Mouse (Mus musculus) myocyte (in vitro differentiated cells): ENCODE data around the gene Junb. TPM values are rescaled to one million over a fixed set of nuclear protein-coding genes. Genes with fewer than 3 reads are reported as not detected.

ENCODE experiments used
- H3K27me3 ChIP-seq: one replicate; pipeline ENCODE4 v1.6.1; 2011; ENCODE audit not compliant: control insufficient read depth, insufficient read depth, insufficient read length
- H3K36me3 ChIP-seq: one replicate; pipeline ENCODE4 v1.6.1; 2011; ENCODE audit not compliant: control insufficient read depth, insufficient read depth
- H3K4me2 ChIP-seq: one replicate; pipeline ENCODE4 v1.6.1; 2011; ENCODE audit warnings: low read depth, control low read depth
- H3K4me3 ChIP-seq: one replicate; pipeline ENCODE4 v1.5.1; 2011; ENCODE audit warnings: mild to moderate bottlenecking, control low read depth, moderate library complexity
- H3K79me2 ChIP-seq: one replicate; pipeline ENCODE4 v1.6.1; 2011; ENCODE audit not compliant: control insufficient read depth, insufficient read depth
- H3ac ChIP-seq: one replicate; pipeline ENCODE4 v1.6.1; 2011; ENCODE audit not compliant: control insufficient read depth, insufficient read length
- CEBPB ChIP-seq: IDR thresholded peaks from 2 replicates; pipeline ENCODE4 v1.6.1; 2011; ENCODE audit warnings: mild to moderate bottlenecking, moderate library complexity; ENCODE audit not compliant: poor library complexity, insufficient read depth, severe bottlenecking
- E2F4 ChIP-seq: IDR thresholded peaks from one replicate; pipeline ENCODE4 v1.6.1; 2011; ENCODE audit warnings: mild to moderate bottlenecking, control low read depth, moderate library complexity; ENCODE audit not compliant: insufficient read depth
- MAX ChIP-seq: IDR thresholded peaks from one replicate; pipeline ENCODE4 v1.6.1; 2011; ENCODE audit warnings: low read depth, mild to moderate bottlenecking, control low read depth
- MYOD1 ChIP-seq, 3 experiments: IDR thresholded peaks; one replicate each; pipeline ENCODE4 v1.6.1; 2011; ENCODE audit warnings: control low read depth in 2 of 3, low read depth in 2 of 3, mild to moderate bottlenecking in 2 of 3, moderate library complexity in 1 of 3; ENCODE audit not compliant: insufficient read length in 2 of 3, control insufficient read depth in 1 of 3
- MYOG ChIP-seq, 3 experiments: IDR thresholded peaks; one replicate each; pipeline ENCODE4 v1.6.1; 2011; ENCODE audit warnings: control low read depth in 2 of 3, low read depth in 2 of 3, mild to moderate bottlenecking in 2 of 3; ENCODE audit not compliant: insufficient read length in 2 of 3, control insufficient read depth in 1 of 3, insufficient read depth in 1 of 3
- POLR2A ChIP-seq: IDR thresholded peaks from one replicate; pipeline ENCODE4 v1.6.1; 2011; ENCODE audit warnings: low read depth, mild to moderate bottlenecking, control low read depth, moderate library complexity; ENCODE audit not compliant: insufficient read length
- POLR2AphosphoS2 ChIP-seq: IDR thresholded peaks from one replicate; pipeline ENCODE4 v1.6.1; 2011; ENCODE audit warnings: low read depth, control low read depth; ENCODE audit not compliant: insufficient read length
- REST ChIP-seq: IDR thresholded peaks from one replicate; pipeline ENCODE4 v1.6.1; 2011; ENCODE audit warnings: mild to moderate bottlenecking, control low read depth, moderate library complexity; ENCODE audit not compliant: insufficient read depth, insufficient read length
- SRF ChIP-seq: IDR thresholded peaks from one replicate; pipeline ENCODE4 v1.6.1; 2011; ENCODE audit warnings: low read depth; ENCODE audit not compliant: control insufficient read depth, insufficient read length
- TCF12 ChIP-seq: IDR thresholded peaks from one replicate; pipeline ENCODE4 v1.6.1; 2011; ENCODE audit warnings: mild to moderate bottlenecking, control low read depth; ENCODE audit not compliant: poor library complexity, insufficient read depth, severe bottlenecking
- TCF3 ChIP-seq: IDR thresholded peaks from one replicate; pipeline ENCODE4 v1.6.1; 2011; ENCODE audit warnings: low read depth, control low read depth; ENCODE audit not compliant: insufficient read length
- USF1 ChIP-seq: IDR thresholded peaks from one replicate; pipeline ENCODE4 v1.6.1; 2011; ENCODE audit warnings: low read depth, mild to moderate bottlenecking, control low read depth, moderate library complexity
- polyA plus RNA-seq: library from polyadenylated mRNA; unstranded; fragments of >200 nt; fragmentation: generic; extraction: Trizol; gene quantifications from one replicate; pipeline ENCODE4 v1.2.1, GENCODE M21; 2012; ENCODE audit warnings: missing spikeins

Gene Junb
- polyA plus RNA-seq, 1 experiment = 140 TPM

DNA sequence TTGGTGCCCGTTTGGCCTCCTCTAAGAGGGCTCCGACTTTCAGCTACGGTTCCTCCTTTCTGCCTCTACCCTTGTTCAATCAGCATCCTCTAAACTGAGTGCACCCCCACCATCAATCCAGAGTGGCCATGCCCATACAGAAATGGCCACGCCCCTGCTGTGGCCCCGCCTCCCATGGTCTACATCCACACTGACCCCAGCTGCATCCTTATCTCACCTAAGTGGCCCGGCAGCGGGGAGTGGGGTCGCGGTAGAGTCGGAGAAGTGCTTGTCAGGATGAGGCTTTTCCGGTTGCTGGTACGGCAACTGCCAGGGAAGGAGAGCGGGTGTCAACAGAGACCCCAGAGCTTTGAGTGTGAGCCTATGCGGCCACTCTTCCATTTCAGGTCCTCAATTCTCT, 43.0 kb downstream of the Junb start:
- Histone ChIP-seq H3ac (no peak overlapping the region), H3K36me3 (no peaks in the 10 kb centered on the region), H3K4me3 (no peak overlapping the region), H3K4me2 (no peak overlapping the region), H3K79me2 (no peaks in the 10 kb centered on the region), H3K27me3 (peaks cover 53% of the 10 kb centered on the region)
- TF ChIP-seq USF1 (no peak), TCF3 (no peak), POLR2AphosphoS2 (no peak), E2F4 (no peak), SRF (no peak), MYOD1 (IDR thresholded peaks at IDR 0.05; ENCODE audit: control insufficient read depth in 1 of 3, insufficient read length in 2 of 3, low read depth in 2 of 3) (no peak), POLR2A (no peak), MYOG (IDR thresholded peaks at IDR 0.05; ENCODE audit: control insufficient read depth in 1 of 3, insufficient read depth in 1 of 3, insufficient read length in 2 of 3, low read depth in 2 of 3) (no peak), MAX (no peak), TCF12 (no peak), REST (no peak), CEBPB (no peak)

DNA sequence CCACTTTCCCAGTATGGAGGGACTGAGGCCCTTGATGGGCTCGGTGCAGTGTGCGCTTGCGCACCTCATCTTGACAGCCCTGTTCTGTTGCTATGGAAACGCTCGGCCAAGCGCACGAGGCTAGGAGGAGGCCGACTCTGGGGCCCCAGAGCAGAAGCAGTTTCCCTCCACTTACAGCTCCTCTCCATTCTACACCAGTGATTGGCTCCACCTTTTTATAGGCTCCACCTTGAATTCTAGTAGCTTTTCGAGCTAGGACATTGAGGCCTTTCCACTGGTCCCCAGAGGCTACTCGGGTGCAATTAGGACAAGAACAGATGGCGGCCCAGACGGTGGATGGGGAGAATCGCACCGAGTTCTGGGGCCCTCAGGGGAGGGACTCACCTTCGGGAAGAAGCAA, 43.7 kb downstream of the Junb start:
- no peaks in the 10 kb centered on the region for H3K36me3 ChIP-seq
- TF ChIP-seq MYOG (IDR thresholded peaks at IDR 0.05; ENCODE audit: control insufficient read depth in 1 of 3, insufficient read depth in 1 of 3, insufficient read length in 2 of 3, low read depth in 2 of 3) (no peak), TCF12 (no peak), MAX (no peak), POLR2AphosphoS2 (no peak), CEBPB (no peak), REST (no peak), POLR2A (no peak), E2F4 (no peak), USF1 (no peak), SRF (no peak), TCF3 (no peak), MYOD1 (IDR thresholded peaks at IDR 0.05; ENCODE audit: control insufficient read depth in 1 of 3, insufficient read length in 2 of 3, low read depth in 2 of 3) (no peak)
- no peak overlapping the region for H3K4me3 ChIP-seq
- no peak overlapping the region for H3K4me2 ChIP-seq
- H3K79me2 ChIP-seq = no peaks in the 10 kb centered on the region
- H3ac ChIP-seq = no peak overlapping the region
- peaks cover 56% of the 10 kb centered on the region for H3K27me3 ChIP-seq

DNA sequence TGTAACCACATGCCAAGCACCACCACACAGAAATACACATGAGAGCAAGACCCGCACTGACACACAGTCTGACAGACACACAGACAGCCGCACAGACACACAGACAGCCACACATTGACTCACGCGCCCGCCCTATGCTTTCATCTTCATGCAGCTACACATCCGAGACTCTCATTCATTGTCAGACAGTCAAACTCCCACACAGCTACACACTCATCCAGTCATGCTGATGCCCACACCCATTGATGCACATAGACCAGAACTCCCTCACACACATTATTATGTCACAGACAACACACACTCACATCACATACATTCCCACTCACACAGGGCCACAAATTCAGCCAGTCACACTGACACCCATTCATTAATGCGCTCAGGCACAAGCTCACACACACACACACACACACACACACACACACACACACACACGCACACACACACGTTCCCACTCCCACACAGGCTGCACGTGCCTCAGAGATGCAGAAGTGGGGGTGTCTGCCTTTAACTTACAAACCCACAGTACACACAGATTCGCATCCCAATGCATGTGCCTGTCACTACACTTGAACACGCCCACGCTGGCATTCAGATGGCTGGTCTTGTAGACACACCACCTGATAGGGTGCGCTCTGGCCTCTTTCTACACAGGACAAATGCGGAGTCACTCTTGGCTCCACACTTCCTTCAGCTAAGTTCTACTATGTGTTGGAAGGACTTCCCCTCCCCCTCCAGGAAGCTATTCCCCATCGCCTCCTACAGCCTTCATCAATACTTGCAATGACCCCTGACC, 44.6 kb downstream of the Junb start:
- no peaks in the 10 kb centered on the region for H3K36me3 ChIP-seq
- H3K4me2 ChIP-seq = no peak overlapping the region
- TF ChIP-seq REST = no peak
- no peak for TF ChIP-seq USF1
- no peak for TF ChIP-seq MAX
- TF ChIP-seq POLR2AphosphoS2 = no peak
- no peak for TF ChIP-seq MYOG (IDR thresholded peaks at IDR 0.05; ENCODE audit: control insufficient read depth in 1 of 3, insufficient read depth in 1 of 3, insufficient read length in 2 of 3, low read depth in 2 of 3)
- TF ChIP-seq MYOD1 (IDR thresholded peaks at IDR 0.05; ENCODE audit: control insufficient read depth in 1 of 3, insufficient read length in 2 of 3, low read depth in 2 of 3) = no peak
- TF ChIP-seq TCF3 = no peak
- TF ChIP-seq SRF = no peak
- TF ChIP-seq E2F4 = no peak
- TF ChIP-seq TCF12 = no peak
- no peak for TF ChIP-seq POLR2A
- TF ChIP-seq CEBPB = no peak
- H3K79me2 ChIP-seq = no peaks in the 10 kb centered on the region
- H3ac ChIP-seq = no peak overlapping the region
- peaks cover 63% of the 10 kb centered on the region for H3K27me3 ChIP-seq
- no peak overlapping the region for H3K4me3 ChIP-seq

DNA sequence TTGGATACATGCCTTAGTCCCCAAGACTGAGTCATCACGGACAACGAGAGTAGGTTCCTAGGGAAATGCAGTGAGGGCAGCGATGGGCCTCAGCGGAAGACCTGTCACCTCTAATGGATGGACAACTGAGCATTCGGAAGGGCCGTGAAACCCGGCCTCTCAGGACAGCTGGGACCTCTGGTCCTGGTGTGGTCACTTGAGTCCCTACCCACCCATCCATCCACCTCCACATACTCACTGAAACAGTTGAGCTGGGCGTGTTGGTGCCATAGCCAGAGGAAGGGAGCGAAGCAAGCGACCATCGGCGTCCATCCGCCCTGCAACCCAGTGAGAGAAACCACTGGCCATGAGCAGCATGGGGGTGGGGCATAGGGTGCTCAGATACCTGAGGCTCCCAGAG, 47.9 kb downstream of the Junb start:
- Histone ChIP-seq H3K27me3 (peaks cover 38% of the 10 kb centered on the region), H3K36me3 (no peaks in the 10 kb centered on the region)
- TF ChIP-seq MYOG (IDR thresholded peaks at IDR 0.05; ENCODE audit: control insufficient read depth in 1 of 3, insufficient read depth in 1 of 3, insufficient read length in 2 of 3, low read depth in 2 of 3) (no peak), SRF (no peak), USF1 (no peak), E2F4 (no peak), POLR2A (no peak), REST (no peak), TCF3 (no peak), MAX (no peak), POLR2AphosphoS2 (no peak), CEBPB (no peak), MYOD1 (IDR thresholded peaks at IDR 0.05; ENCODE audit: control insufficient read depth in 1 of 3, insufficient read length in 2 of 3, low read depth in 2 of 3) (no peak), TCF12 (no peak)

More for the DNA sequence above, 47.9 kb downstream of the Junb start:
- Histone ChIP-seq H3K4me3 (no peak overlapping the region), H3K79me2 (no peaks in the 10 kb centered on the region), H3ac (no peak overlapping the region), H3K4me2 (no peak overlapping the region)
